Mouse (Mus musculus) erythroblast, embryonic 14.5 days (primary cell): Measurements from ENCODE around the gene Pik3r6.

ENCODE experiments used
- GATA1 ChIP-seq: IDR thresholded peaks from 2 replicates; pipeline ENCODE4 v1.6.1; 2012; ENCODE audit warnings: low read length, inconsistent platforms, mixed read lengths
- TAL1 ChIP-seq: IDR thresholded peaks from 3 replicates; pipeline ENCODE4 v1.6.1; 2012; ENCODE audit warnings: low read length, inconsistent platforms, mixed read lengths

DNA sequence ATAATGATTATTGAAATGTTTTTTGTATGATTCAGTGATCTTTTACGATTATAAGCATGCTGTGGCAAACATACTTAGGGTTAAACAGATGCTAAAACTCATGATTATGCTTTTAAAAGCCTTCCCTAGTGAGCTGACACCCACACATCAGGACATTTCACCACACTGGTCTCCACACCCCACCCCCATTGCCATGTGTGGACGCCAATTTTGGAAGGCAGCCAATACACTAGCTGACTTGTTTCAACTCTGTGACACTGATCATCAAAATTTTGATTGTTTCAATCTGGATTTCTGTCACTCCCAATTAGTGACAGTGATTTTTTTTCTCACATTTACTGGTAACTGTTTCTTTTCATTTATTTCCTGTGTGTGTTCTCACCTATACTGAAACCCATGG lies 44.7 kb downstream of the Pik3r6 start:
- no peak for TF ChIP-seq TAL1
- no peak for TF ChIP-seq GATA1
